Mouse (Mus musculus) gastrocnemius, adult 18-20 months (tissue): ENCODE results near the gene Csnk2a1. TPM values are rescaled to one million over a fixed set of nuclear protein-coding genes. Genes with fewer than 3 reads are reported as not detected.
"Not testable (repeated sequence)": the region's sequence is repeated elsewhere in the genome, so short reads cannot be mapped to it uniquely, and the experiment has no call there.

Experiments used
- DNase-seq: peaks from one replicate; pipeline ENCODE4 v3.0.0; 2021; ENCODE audit warnings: low spot score
- long read RNA-seq, 2 experiments: library from polyadenylated mRNA; stranded (forward); transcript quantifications; one replicate each; pipeline ENCODE4 v2.0.0; 2021
- total RNA-seq, 2 experiments: library from RNA; stranded (reverse); gene quantifications; 2 replicates each; pipeline ENCODE4 v1.2.3; 2021

Gene Csnk2a1
- 100 to 1,000 TPM in 1 of 2 experiments, 10 to 100 TPM in 1; 83.9 to 100 TPM for total RNA-seq
- long read RNA-seq, experiment 1, full-length matches to known transcripts = 3 of 16 reads
- long read RNA-seq, experiment 1, partial matches to known transcripts = 0 of 16 reads
- long read RNA-seq, experiment 1, other reads (novel, unspliced or antisense) = 13 of 16 reads
- long read RNA-seq, experiment 2, partial matches to known transcripts = 1 of 11 reads
- long read RNA-seq, experiment 2, other reads (novel, unspliced or antisense) = 10 of 11 reads

GRCm38 (mm10) chr2:152226248-152227050 is at the start of gene Csnk2a1:
Gene Csnk2a1 (plus strand): TSS chr2:152226839.
- DNase-seq = peak; percentile 92

GRCm38 (mm10) chr2:152177162-152177805 is 49.4 kb upstream of the Csnk2a1 start:
- peak; percentile 24 for DNase-seq

- no peak for DNase-seq
Observed at GRCm38 (mm10) chr2:152177806-152178170, 48.9 kb upstream of the Csnk2a1 start.

- DNase-seq = no peak
Observed at GRCm38 (mm10) chr2:152178345-152178744, 48.3 kb upstream of the Csnk2a1 start.

GRCm38 (mm10) chr2:152179301-152179700 is 47.3 kb upstream of the Csnk2a1 start:
- DNase-seq = no peak

- DNase-seq = peak; percentile 82
Observed at GRCm38 (mm10) chr2:152180323-152180722, 46.3 kb upstream of the Csnk2a1 start.

- no peak for DNase-seq
Observed at GRCm38 (mm10) chr2:152187132-152187531, 39.5 kb upstream of the Csnk2a1 start.

- no peak for DNase-seq
Observed at GRCm38 (mm10) chr2:152189213-152189612, 37.4 kb upstream of the Csnk2a1 start.

GRCm38 (mm10) chr2:152189640-152190039 is 37.0 kb upstream of the Csnk2a1 start:
- no peak for DNase-seq

GRCm38 (mm10) chr2:152190161-152190560 is 36.5 kb upstream of the Csnk2a1 start:
- DNase-seq = no peak

- DNase-seq = no peak
Observed at GRCm38 (mm10) chr2:152192591-152193345, 33.9 kb upstream of the Csnk2a1 start.

- no peak for DNase-seq
Observed at GRCm38 (mm10) chr2:152193346-152193710, 33.3 kb upstream of the Csnk2a1 start.

- DNase-seq = no peak
Observed at GRCm38 (mm10) chr2:152194586-152194985, 32.1 kb upstream of the Csnk2a1 start.

GRCm38 (mm10) chr2:152196896-152197295 is 29.7 kb upstream of the Csnk2a1 start:
- no peak for DNase-seq

- peak; percentile 73 for DNase-seq
Observed at GRCm38 (mm10) chr2:152197301-152197712, 29.3 kb upstream of the Csnk2a1 start.

- DNase-seq = not testable (repeated sequence)
Observed at GRCm38 (mm10) chr2:152206139-152206538, 20.5 kb upstream of the Csnk2a1 start.

GRCm38 (mm10) chr2:152211871-152212270 is 14.8 kb upstream of the Csnk2a1 start:
- DNase-seq = no peak

GRCm38 (mm10) chr2:152216975-152217374 is 9.7 kb upstream of the Csnk2a1 start:
- no peak for DNase-seq

- DNase-seq = no peak
Observed at GRCm38 (mm10) chr2:152223521-152224300, 2.9 kb upstream of the Csnk2a1 start.

GRCm38 (mm10) chr2:152225536-152225935 is 1.1 kb upstream of the Csnk2a1 start:
- DNase-seq = no peak

GRCm38 (mm10) chr2:152227051-152227481 is 427 bp downstream of the Csnk2a1 start:
- DNase-seq = peak; percentile 46
